Mouse (Mus musculus) T-helper 2 cell (primary cell): ENCODE results near the gene Depdc1a.
"Not testable (repeated sequence)": the region's sequence is repeated elsewhere in the genome, so short reads cannot be mapped to it uniquely, and the experiment has no call there.

Experiments used
- in situ Hi-C: fragments of 300-600 bp; cut with MboI, MseI; formaldehyde crosslinking; loops from one replicate; pipeline ENCODE4 v1.15.1; 2025; ENCODE audit warnings: high pct_unique_total_duplicates

The Depdc1a gene

GRCm38 (mm10) chr3:159495243-159495801 lies at the start of gene Depdc1a:
TSS of gene Depdc1a (plus strand) at chr3:159495433.
- in situ Hi-C loops, result no loop called here

- in situ Hi-C loops, result no loop called here
These were observed 25.2 kb upstream of the Depdc1a start for GRCm38 (mm10) chr3:159470059-159470458.

DNA sequence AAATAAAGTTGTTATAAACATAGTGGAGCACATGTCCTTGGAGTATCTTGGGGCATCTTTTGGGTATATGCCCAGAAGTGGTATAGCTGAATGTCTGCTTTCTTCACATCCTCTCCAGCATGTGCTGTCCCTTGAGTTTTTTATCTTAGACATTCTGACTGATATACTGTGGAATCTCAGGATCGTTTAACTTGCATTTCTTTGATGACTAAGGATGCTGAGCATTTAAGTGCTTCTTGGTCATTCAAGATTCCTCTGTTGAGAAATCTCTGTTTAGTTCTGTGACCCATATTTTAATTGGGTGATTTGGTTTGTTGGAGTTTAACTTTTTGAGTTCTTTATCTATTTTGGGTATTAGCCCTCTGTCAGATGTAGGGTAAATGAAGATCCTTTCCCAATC lies 19.8 kb upstream of the Depdc1a start:
- in situ Hi-C loops, result no loop called here

- in situ Hi-C loops, result no loop called here
These were observed 17.8 kb upstream of the Depdc1a start for GRCm38 (mm10) chr3:159477250-159477962.

GRCm38 (mm10) chr3:159494709-159495108 lies 524 bp upstream of the Depdc1a start:
- in situ Hi-C loops, result not testable (repeated sequence)

- in situ Hi-C loops, result no loop called here
These were observed 13.7 kb downstream of the Depdc1a start for GRCm38 (mm10) chr3:159508899-159509298.

DNA sequence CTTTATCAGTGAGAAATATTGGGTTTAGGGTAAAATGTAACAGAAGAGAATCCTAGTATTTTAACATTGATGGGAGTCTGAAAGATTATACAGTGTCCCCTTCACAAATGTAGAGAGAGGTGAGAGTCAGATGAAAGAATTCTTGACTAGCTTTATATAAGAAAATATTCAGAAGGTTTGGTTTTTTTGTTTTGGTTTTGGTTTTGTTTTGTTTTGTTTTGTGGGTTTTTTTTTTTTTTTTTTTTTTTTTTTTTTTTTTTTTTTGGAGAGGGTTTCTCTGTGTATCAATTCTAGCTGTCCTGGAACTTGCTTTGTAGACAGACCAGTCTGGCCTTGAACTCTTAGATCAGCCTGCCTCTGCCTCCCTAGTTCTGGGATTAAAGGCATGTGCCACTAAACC lies 33.3 kb downstream of the Depdc1a start:
- in situ Hi-C loops, result no loop called here

GRCm38 (mm10) chr3:159548303-159548702 lies 53.1 kb downstream of the Depdc1a start:
- in situ Hi-C loops, result no loop called here

DNA sequence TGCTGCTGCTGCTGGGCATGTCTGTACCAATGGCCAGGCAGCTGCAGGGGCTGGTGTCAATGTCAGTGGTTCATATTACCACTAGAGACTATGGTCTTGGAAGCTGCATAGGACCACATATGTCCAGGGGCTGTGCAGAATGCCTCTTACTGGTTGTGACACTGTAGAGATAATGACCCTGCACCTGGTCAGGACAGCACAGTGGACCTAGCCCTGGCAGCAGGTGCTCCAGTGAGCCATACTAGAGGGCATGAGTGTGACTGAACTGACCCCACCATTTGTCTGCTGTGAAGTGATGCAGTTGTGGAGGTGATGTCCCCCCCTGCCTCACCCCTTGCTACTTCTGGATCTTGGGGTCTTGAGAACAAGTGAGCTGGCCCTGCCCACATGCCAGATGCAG lies 55.0 kb downstream of the Depdc1a start:
- in situ Hi-C loops, result no loop called here
